Mouse (Mus musculus): ENCODE data around the gene Ccdc127.

Ccdc127 gene

GRCm38 (mm10) chr13:74390371-74390990 is 40.4 kb downstream of the Ccdc127 start, which contains the start of gene Zfp72:
Gene Zfp72 (minus strand): TSS chr13:74390836.
- DNase-seq (ENCODE audit: low spot score), result peak; percentile 68

GRCm38 (mm10) chr13:74391156-74391555 is 41.0 kb downstream of the Ccdc127 start:
- peak; percentile 14 for DNase-seq (ENCODE audit: low spot score)

- peak; percentile 18 for DNase-seq (ENCODE audit: low spot score)
Measured at GRCm38 (mm10) chr13:74399298-74399839, 49.3 kb downstream of the Ccdc127 start, which contains the start of gene Ftl1-ps1. Gene Ftl1-ps1 (plus strand): TSS chr13:74399694.
